Mouse (Mus musculus): ENCODE measurements around the gene St3gal5. TPM values are rescaled to one million over a fixed set of nuclear protein-coding genes. Genes with fewer than 3 reads are reported as not detected.

Gene St3gal5
- polyA plus RNA-seq (2012; rRNA removed), result 35.4 and 36.8 TPM in 2 replicates

GRCm38 (mm10) chr6:72097181-72097995, at the start of gene St3gal5:
St3gal5 (plus strand) TSS chr6:72097592.

Other genes starting within 250 kb of the St3gal5 start
- gene Ptcd3, start 188.8 kb upstream of the St3gal5 start, polyA plus RNA-seq (2012; rRNA removed), result 54.6 and 54.7 TPM in 2 replicates
- gene Polr1a, start 188.5 kb upstream of the St3gal5 start, polyA plus RNA-seq (2012; rRNA removed), result 16.5 and 16.8 TPM in 2 replicates
- 1.7 and 3.1 TPM in 2 replicates for gene Atoh8, start 138.0 kb downstream of the St3gal5 start, polyA plus RNA-seq (2012; rRNA removed)
- 0.26 and 0.39 TPM in 2 replicates for gene Sftpb, start 207.0 kb downstream of the St3gal5 start, polyA plus RNA-seq (2012; rRNA removed)
- gene Usp39, start 247.6 kb downstream of the St3gal5 start, polyA plus RNA-seq (2012; rRNA removed), result 40.9 and 41.5 TPM in 2 replicates
- gene 0610030E20Rik, start 249.7 kb downstream of the St3gal5 start, polyA plus RNA-seq (2012; rRNA removed), result 20.0 and 20.9 TPM in 2 replicates